Mouse (Mus musculus): ENCODE measurements around the gene Dnmt3c. TPM values are rescaled to one million over a fixed set of nuclear protein-coding genes. Genes with fewer than 3 reads are reported as not detected.
"Not testable (repeated sequence)": the region's sequence is repeated elsewhere in the genome, so short reads cannot be mapped to it uniquely, and the experiment has no call there.

The Dnmt3c gene
- 0.09 and 0.12 TPM in 2 replicates for polyA plus RNA-seq (2012; rRNA removed)

DNA sequence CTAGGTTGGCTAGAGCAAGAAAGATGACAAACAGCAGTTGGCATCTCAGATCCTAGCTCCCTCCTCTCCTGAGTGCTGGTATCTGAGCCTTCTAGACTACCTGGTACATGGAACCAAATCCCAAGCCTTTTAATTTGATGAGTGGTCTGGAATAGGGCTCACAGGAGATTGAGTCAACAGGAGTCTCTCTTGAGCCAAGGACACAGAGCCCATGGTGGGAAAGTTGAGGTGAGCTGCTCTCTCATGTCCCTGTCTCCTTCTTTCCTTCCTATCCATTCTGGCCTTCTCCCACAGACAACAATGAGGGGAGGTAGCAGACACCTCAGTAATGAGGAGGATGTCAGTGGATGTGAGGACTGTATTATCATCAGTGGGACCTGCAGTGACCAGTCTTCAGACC, at the start of gene Dnmt3c:
TSS of gene Dnmt3c (plus strand) at position 301 of the 400 bp plus-strand sequence.
- H3K4me1 ChIP-seq (ENCODE audit: control insufficient read depth, insufficient read depth, low read length): no peaks in the 10 kb centered on the region
- DNase-seq: no peak
- TF ChIP-seq CTCF (IDR thresholded peaks at IDR 0.05; ENCODE audit: insufficient read depth, low read length): no peak
- TF ChIP-seq POLR2A (IDR thresholded peaks at IDR 0.05; ENCODE audit: borderline replicate concordance, extremely low read depth, low read depth, low read length): no peak
- no peak within 1 kb of the TSS for H3K4me3 ChIP-seq (replicated peaks; ENCODE audit: extremely low read depth, low read depth, low read length)

DNA sequence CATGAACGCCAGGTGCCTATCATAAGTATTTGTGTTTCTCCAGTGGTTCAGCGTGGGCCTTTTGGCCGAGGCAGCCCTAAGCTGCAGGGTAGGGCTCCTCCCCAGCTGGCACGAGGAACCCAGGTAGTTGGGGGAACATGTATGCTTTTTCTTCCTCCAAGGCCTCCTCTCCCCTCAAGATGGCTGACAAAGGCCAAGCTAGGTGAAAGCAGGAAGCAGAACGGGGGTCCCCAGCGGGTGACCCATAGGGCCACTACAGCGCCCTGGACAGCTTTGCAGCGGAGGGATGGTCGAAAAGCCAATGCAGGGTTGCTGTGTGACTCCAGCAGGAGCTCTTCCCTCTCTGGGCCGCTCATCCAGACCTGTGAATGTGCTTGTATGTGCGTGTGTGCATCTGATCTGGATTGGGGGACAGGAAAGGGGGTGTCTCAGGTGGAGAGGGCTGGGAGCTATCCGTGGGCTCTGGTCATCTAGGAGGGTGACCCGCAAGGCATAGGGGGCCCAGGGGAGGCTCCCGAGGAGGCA, 47.6 kb upstream of the Dnmt3c start:
- Histone ChIP-seq H3K4me1 (ENCODE audit: control insufficient read depth, insufficient read depth, low read length) (no peaks in the 10 kb centered on the region), H3K4me3 (replicated peaks; ENCODE audit: extremely low read depth, low read depth, low read length) (peak overlapping the region; percentile 61)
- 26% methylated on average over 14 of the region's 14 CpGs for WGBS
- DNase-seq: no peak
- TF ChIP-seq CTCF (IDR thresholded peaks at IDR 0.05; ENCODE audit: insufficient read depth, low read length) (no peak), POLR2A (IDR thresholded peaks at IDR 0.05; ENCODE audit: borderline replicate concordance, extremely low read depth, low read depth, low read length) (no peak)

DNA sequence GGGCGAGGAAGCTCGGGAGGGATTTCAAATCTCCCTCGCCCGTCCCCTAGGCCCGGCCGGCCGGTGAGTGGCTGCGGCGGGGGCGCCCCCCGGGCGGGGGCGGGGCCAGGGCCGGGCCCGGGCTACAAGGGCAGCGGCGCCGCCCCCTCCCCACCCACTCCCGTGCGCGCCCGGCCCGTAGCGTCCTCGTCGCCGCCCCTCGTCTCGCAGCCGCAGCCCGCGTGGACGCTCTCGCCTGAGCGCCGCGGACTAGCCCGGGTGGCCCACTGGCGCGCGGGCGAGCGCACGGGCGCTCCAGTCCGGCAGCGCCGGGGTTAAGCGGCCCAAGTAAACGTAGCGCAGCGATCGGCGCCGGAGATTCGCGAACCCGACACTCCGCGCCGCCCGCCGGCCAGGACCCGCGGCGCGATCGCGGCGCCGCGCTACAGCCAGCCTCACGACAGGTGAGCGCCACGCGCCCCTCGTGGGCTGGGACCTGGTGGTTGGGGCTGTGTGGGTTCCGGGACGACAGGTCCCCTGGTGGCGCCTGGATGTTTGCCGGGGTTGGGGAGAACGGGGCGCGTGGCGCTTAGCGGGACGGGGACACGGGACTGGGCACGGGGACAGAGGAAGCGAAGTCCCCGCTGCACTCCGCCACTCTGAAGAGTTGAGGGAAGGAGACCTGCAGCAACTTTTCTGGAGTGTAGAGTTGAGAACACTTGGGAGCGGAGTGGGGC, 47.0 kb upstream of the Dnmt3c start, which contains the start of gene Dnmt3b:
TSS of gene Dnmt3b (plus strand) at position 153 of the 716 bp plus-strand sequence.
- TF ChIP-seq POLR2A (IDR thresholded peaks at IDR 0.05; ENCODE audit: borderline replicate concordance, extremely low read depth, low read depth, low read length): no peak
- TF ChIP-seq CTCF (IDR thresholded peaks at IDR 0.05; ENCODE audit: insufficient read depth, low read length): no peak
- H3K4me1 ChIP-seq (ENCODE audit: control insufficient read depth, insufficient read depth, low read length): no peaks in the 10 kb centered on the region
- under 1% methylated on average over 86 of the region's 93 CpGs for WGBS
- peak; percentile 72 for DNase-seq
- peak within 1 kb of the TSS; percentile 95 for H3K4me3 ChIP-seq (replicated peaks; ENCODE audit: extremely low read depth, low read depth, low read length)

DNA sequence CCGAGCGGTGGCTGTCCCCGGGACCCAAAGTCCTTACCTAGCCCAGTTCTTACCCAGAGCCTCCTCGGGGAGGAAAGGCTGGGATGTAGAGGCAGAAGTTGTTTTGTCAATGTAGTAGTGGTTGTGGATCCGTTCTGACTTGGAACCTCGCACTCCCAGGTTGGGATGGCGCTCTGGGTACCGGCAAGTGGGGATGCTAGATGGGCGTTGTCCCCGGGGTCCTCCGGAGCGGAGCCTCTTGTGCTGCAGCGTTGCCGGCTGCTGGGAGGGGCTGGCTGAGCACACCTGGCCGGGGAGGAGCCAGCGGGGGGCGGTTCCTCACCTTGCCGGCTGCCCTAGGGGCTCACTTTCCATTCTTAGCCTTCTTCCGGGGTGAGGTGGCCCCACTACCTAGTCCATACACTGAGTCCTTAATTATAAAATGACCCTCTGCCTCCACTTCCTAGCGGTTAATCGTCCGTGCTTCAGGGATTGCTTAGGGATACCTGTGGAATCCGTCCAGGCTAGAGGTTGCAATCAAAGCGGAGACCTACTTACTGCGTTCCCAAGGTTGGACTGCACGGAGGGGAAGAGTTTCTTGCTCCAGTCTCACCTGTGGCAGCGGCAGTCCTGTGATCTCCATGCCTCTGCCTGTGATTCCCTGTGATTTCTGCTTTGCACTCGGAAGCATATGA, 46.3 kb upstream of the Dnmt3c start:
- Histone ChIP-seq H3K4me3 (replicated peaks; ENCODE audit: extremely low read depth, low read depth, low read length) (peak overlapping the region; percentile 95), H3K4me1 (ENCODE audit: control insufficient read depth, insufficient read depth, low read length) (no peaks in the 10 kb centered on the region)
- WGBS: 9% methylated on average over 28 of the region's 28 CpGs
- TF ChIP-seq POLR2A (IDR thresholded peaks at IDR 0.05; ENCODE audit: borderline replicate concordance, extremely low read depth, low read depth, low read length) (no peak), CTCF (IDR thresholded peaks at IDR 0.05; ENCODE audit: insufficient read depth, low read length) (no peak)
- DNase-seq: peak; percentile 60

DNA sequence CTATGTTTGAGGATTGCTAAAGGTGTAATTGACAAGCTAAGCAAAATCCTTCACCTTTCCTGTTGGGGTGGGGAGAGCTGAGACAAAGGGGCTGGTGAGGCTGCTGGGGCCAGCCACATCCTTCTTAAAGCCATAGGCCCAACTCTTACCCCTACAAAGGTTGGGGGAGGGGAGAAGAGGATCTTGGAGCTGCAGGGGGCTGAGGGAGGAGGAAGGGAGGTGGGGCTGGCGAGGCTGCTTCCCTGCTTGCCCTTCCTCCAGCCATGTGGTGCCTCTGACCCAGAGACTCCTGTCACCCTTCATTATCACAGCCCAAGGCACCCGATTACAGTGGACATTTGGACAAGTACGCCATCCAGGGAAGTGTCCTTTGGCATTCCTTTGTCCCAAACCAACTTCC, 44.8 kb upstream of the Dnmt3c start:
- Histone ChIP-seq H3K4me1 (ENCODE audit: control insufficient read depth, insufficient read depth, low read length) (no peaks in the 10 kb centered on the region), H3K4me3 (replicated peaks; ENCODE audit: extremely low read depth, low read depth, low read length) (no peak overlapping the region)
- TF ChIP-seq CTCF (IDR thresholded peaks at IDR 0.05; ENCODE audit: insufficient read depth, low read length) (no peak), POLR2A (IDR thresholded peaks at IDR 0.05; ENCODE audit: borderline replicate concordance, extremely low read depth, low read depth, low read length) (no peak)
- 74% methylated on average over 3 of the region's 3 CpGs for WGBS
- DNase-seq: no peak

DNA sequence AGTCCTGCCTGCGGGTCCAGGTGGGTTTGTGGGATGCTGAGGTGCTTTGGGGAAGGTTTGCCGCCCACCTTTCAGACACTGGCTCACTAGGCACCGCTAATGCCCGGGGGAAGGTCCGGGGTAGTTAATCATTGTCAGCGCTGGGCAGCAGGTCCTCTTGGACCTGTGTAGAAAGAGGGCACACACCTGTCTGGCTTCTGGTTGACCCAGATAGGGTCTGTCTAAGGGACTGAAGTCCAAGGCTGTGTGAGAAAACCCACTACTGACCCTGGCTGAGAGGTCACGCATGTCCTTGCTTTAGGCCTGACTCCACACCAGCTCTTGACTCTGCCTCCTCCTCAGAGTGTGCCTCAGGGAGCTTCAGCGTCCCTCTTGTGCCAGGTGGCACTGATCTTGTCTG, 38.8 kb upstream of the Dnmt3c start:
- not testable (repeated sequence) for H3K4me1 ChIP-seq (ENCODE audit: control insufficient read depth, insufficient read depth, low read length); H3K4me3 ChIP-seq (replicated peaks; ENCODE audit: extremely low read depth, low read depth, low read length); DNase-seq
- 75% methylated on average over 7 of the region's 8 CpGs for WGBS

DNA sequence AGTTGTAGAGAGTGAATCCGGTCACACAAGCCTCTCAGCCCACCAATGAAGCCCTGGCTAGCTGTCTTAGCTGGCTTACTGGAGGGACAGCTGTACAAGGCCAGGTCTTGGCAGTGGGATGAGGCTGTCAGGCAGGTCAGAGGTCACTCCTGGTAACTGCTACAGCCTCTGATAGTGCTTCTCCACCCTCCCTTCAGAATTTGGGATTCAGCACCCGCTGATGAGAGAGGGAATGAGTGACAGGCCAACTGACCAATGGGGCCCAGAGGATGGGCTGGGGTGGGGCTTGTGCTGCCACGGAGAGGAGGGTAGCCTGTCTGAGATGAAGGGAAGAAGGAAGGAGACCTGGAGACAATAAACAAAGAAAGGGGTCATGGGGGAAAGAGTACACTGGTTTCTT, 35.8 kb upstream of the Dnmt3c start:
- TF ChIP-seq CTCF (IDR thresholded peaks at IDR 0.05; ENCODE audit: insufficient read depth, low read length): no peak
- no peak for TF ChIP-seq POLR2A (IDR thresholded peaks at IDR 0.05; ENCODE audit: borderline replicate concordance, extremely low read depth, low read depth, low read length)
- no peaks in the 10 kb centered on the region for H3K4me1 ChIP-seq (ENCODE audit: control insufficient read depth, insufficient read depth, low read length)
- WGBS: 48% methylated on average over 3 of the region's 3 CpGs
- no peak overlapping the region for H3K4me3 ChIP-seq (replicated peaks; ENCODE audit: extremely low read depth, low read depth, low read length)
- no peak for DNase-seq

DNA sequence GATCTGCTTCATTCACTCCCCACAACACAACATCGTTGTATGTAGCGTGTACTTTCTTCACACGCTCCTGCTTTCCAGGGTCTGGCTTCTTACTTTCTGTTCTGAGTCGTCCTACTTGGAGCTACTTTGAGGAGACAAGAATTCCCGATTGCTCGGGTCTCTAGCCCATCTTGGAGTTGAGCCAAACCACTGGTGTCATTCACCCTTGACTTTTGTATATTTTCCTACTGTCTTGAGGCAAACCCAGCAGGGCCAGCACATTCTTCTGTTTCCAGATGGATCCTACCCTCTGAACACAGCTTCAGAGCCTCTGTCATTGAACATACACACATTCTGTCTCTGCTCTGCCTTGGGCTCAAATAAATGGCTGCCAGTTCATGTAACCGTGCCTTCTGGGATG, 31.1 kb upstream of the Dnmt3c start:
- WGBS: 72% methylated on average over 7 of the region's 7 CpGs
- TF ChIP-seq CTCF (IDR thresholded peaks at IDR 0.05; ENCODE audit: insufficient read depth, low read length) (no peak), POLR2A (IDR thresholded peaks at IDR 0.05; ENCODE audit: borderline replicate concordance, extremely low read depth, low read depth, low read length) (no peak)
- Histone ChIP-seq H3K4me1 (ENCODE audit: control insufficient read depth, insufficient read depth, low read length) (no peaks in the 10 kb centered on the region), H3K4me3 (replicated peaks; ENCODE audit: extremely low read depth, low read depth, low read length) (no peak overlapping the region)
- DNase-seq: no peak

DNA sequence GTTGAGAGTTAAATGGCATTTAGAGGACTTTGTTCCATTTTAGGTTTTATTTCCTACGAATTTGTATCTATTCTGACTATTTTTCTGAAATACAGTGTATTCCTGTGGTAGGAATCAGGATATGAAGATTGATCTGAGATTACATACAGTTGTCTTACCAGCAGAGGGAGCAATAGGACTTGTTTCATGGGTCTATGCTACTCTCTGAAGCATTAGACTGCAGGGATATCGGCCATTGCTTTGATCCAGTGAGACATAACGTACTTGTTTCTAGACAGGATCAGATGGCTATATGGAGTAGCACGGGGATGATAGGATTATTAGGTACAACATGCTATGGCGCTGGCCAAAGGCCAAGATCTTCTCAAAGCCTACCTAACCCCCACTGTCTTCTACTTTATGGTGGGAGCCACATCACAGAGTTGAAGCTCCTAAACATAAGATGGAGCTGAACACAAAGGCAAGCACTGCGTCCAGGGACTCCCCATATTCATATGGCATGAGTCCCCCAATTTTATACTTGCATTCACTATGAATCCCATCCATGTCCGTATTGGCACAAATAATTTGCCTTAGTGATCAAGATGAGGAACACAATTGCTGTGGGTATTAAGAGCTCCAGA, 27.6 kb upstream of the Dnmt3c start:
- DNase-seq: no peak
- Histone ChIP-seq H3K4me1 (ENCODE audit: control insufficient read depth, insufficient read depth, low read length) (no peaks in the 10 kb centered on the region), H3K4me3 (replicated peaks; ENCODE audit: extremely low read depth, low read depth, low read length) (no peak overlapping the region)
- 61% methylated on average over 7 of the region's 7 CpGs for WGBS
- TF ChIP-seq POLR2A (IDR thresholded peaks at IDR 0.05; ENCODE audit: borderline replicate concordance, extremely low read depth, low read depth, low read length) (no peak), CTCF (IDR thresholded peaks at IDR 0.05; ENCODE audit: insufficient read depth, low read length) (peak; percentile 14; the same call in 1 of the 2 replicates)
